Mouse (Mus musculus) spleen, adult 2 months (tissue): ENCODE results near the gene Lrch3. TPM values are rescaled to one million over a fixed set of nuclear protein-coding genes. Genes with fewer than 3 reads are reported as not detected.

ENCODE experiments used
- DNase-seq, 2 experiments: peaks; one replicate each; pipeline versions ENCODE4 v3.0.0 to v3.0.0-alpha.2; 2012 to 2021; ENCODE audit warnings: low spot score in 2 of 2, low read depth in 1 of 2
- H3K27ac ChIP-seq: fragments of 200-500 bp; 2 replicates; pipeline ENCODE4 v1.5.1; 2012; ENCODE audit warnings: low read length, inconsistent platforms; ENCODE audit not compliant: insufficient read depth
- H3K27me3 ChIP-seq: fragments of 200-500 bp; 2 replicates; pipeline ENCODE4 v1.6.1; 2012; ENCODE audit warnings: mild to moderate bottlenecking, moderate library complexity, low read length, inconsistent platforms; ENCODE audit not compliant: control insufficient read depth, insufficient read depth
- H3K36me3 ChIP-seq: fragments of 200-500 bp; 2 replicates; pipeline ENCODE4 v1.6.1; 2012; ENCODE audit warnings: mild to moderate bottlenecking, low read length, inconsistent platforms; ENCODE audit not compliant: control insufficient read depth, insufficient read depth
- H3K4me1 ChIP-seq: fragments of 200-500 bp; 2 replicates; pipeline ENCODE4 v1.6.1; 2011; ENCODE audit warnings: inconsistent platforms; ENCODE audit not compliant: control insufficient read depth, insufficient read depth, insufficient read length
- H3K4me3 ChIP-seq: fragments of 200-500 bp; 2 replicates; pipeline ENCODE4 v1.5.1; 2011; ENCODE audit warnings: mild to moderate bottlenecking, inconsistent platforms; ENCODE audit not compliant: insufficient read depth, insufficient read length; ENCODE audit errors: extremely low read depth
- CTCF ChIP-seq: fragments of 200-500 bp; IDR thresholded peaks from 2 replicates; pipeline ENCODE4 v1.5.1; 2011; ENCODE audit warnings: mild to moderate bottlenecking, inconsistent platforms; ENCODE audit not compliant: insufficient read depth, insufficient read length, insufficient replicate concordance; ENCODE audit errors: extremely low read depth
- POLR2A ChIP-seq: fragments of 200-500 bp; IDR thresholded peaks from 2 replicates; pipeline ENCODE4 v1.6.1; 2011; ENCODE audit warnings: low read depth, low read length, inconsistent platforms
- WGBS: fragments of 180-500 bp; shearing (Covaris S2); methylation state at CpG from one replicate; pipeline ENCODE4 v1.1.7; 2018; 5-methylcytosine and 5-hydroxymethylcytosine counted together
- polyA plus RNA-seq: library from polyadenylated mRNA; depleted of rRNA; stranded (reverse); fragments of >200 nt; gene quantifications from 2 replicates; pipeline ENCODE4 v1.2.3, GENCODE M21; 2012

The Lrch3 gene
- polyA plus RNA-seq, 1 experiment, result 16.9 TPM

DNA sequence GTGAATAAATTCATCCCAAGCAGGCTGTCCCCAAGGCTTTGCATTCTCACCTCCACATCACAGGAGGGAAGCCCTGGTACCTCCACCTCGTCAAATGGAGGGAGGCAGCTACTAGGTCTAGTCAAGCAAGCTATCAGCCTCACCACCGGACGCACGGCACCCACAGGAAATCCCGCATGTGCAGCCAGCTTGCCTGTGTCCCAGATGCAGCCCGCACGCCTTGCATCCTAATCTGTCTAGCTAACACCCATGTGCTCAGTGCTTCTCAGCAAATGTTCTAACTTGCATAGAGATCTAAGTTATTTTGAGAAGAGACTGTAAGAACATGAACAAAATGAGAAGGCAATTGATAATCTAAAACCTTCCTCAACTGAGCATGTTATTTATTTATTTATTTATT lies 112.5 kb downstream of the Lrch3 start:
- Histone ChIP-seq H3K27ac (no peak overlapping the region), H3K36me3 (no peaks in the 10 kb centered on the region), H3K4me1 (no peaks in the 10 kb centered on the region), H3K27me3 (no peaks in the 10 kb centered on the region), H3K4me3 (no peak overlapping the region)
- no peak for DNase-seq
- 49% methylated on average over 7 of the region's 7 CpGs for WGBS
- TF ChIP-seq CTCF (no peak), POLR2A (no peak)

- H3K36me3 ChIP-seq, result no peaks in the 10 kb centered on the region
- TF ChIP-seq POLR2A, result no peak
- no peak for TF ChIP-seq CTCF
- DNase-seq, result no peak
- 96% methylated on average over 4 of the region's 4 CpGs for WGBS
- no peaks in the 10 kb centered on the region for H3K4me1 ChIP-seq
- H3K27ac ChIP-seq, result no peak overlapping the region
- H3K4me3 ChIP-seq, result no peak overlapping the region
- no peaks in the 10 kb centered on the region for H3K27me3 ChIP-seq
These were observed 122.1 kb downstream of the Lrch3 start for GRCm38 (mm10) chr16:33036006-33036405.

DNA sequence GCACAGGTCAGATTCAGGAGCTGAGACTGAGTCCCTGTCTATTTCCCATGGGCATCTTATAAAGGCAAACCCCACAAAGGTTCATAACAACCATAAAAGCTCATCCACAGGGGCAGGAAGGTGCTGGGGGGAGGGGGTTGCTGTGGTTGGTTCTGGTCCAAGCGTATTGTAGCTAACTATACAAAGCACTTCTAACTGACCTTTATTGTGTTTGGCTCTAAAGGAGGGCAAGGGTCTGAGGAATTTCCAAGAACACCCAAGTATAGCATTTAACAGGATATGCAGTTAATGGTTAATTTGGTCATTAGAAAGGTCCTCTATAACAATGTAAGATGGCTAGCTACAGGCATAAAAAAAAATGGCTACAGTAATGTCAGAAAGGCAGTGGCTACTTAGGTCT lies 128.8 kb downstream of the Lrch3 start:
- H3K36me3 ChIP-seq, result no peaks in the 10 kb centered on the region
- no peak overlapping the region for H3K4me3 ChIP-seq
- H3K4me1 ChIP-seq, result no peaks in the 10 kb centered on the region; the same call in 1 of the 2 replicates
- H3K27ac ChIP-seq, result no peak overlapping the region
- WGBS, result 100% methylated on average over 1 of the region's 1 CpGs
- H3K27me3 ChIP-seq, result no peaks in the 10 kb centered on the region
- no peak for TF ChIP-seq POLR2A
- no peak for DNase-seq

- TF ChIP-seq CTCF (no peak), POLR2A (no peak)
- H3K4me3 ChIP-seq, result no peak overlapping the region
- no peak overlapping the region for H3K27ac ChIP-seq
- H3K4me1 ChIP-seq, result no peaks in the 10 kb centered on the region; the same call in 1 of the 2 replicates
- no peaks in the 10 kb centered on the region for H3K36me3 ChIP-seq
- no peaks in the 10 kb centered on the region for H3K27me3 ChIP-seq
- WGBS, result 23% methylated on average over 2 of the region's 2 CpGs
- no peak for DNase-seq
These were observed 129.4 kb downstream of the Lrch3 start for GRCm38 (mm10) chr16:33043268-33043667.

DNA sequence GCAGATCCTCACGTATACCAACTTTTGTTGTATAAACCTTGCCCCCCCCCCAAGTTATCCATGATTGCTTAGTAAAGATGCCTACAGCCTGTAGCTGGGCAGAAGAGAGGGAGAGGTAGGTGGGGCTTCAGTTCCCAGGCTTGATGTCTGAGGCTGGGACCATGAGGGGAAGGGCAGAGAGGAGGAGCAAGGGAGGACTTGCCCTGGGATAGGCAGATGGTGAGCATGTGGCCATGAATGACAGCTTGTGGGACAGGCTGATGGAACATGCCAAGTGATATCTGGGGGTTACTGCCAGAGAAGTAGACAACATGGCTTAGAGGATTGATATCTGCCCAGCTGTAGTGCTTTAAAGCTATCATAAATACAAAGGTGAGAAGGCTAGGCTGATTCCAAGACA lies 134.1 kb downstream of the Lrch3 start:
- Histone ChIP-seq H3K36me3 (no peaks in the 10 kb centered on the region), H3K27me3 (no peaks in the 10 kb centered on the region), H3K4me3 (no peak overlapping the region), H3K27ac (no peak overlapping the region), H3K4me1 (no peaks in the 10 kb centered on the region; the same call in 1 of the 2 replicates)
- no peak for DNase-seq
- 88% methylated on average over 1 of the region's 1 CpGs for WGBS
- TF ChIP-seq POLR2A (no peak), CTCF (no peak)

DNA sequence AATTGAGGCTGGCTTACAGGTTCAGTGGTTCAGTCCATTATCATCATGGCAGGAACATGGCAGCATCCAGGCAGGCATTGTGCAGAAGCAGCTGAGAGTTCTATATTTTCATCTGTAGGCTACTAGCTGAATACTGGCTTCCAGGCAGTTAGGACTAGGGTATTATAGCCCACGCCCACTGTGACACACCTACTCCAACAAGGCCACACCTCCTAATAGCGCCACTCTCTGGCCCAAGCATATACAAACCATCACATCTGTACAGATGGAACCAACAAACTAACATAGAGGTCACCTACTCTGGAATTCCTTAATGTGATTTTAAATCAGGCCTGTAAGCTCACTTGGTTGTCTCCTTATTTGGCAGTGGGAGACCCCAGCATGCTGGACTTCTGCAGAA lies 134.8 kb downstream of the Lrch3 start:
- no peaks in the 10 kb centered on the region for H3K4me1 ChIP-seq
- no peak for DNase-seq
- H3K4me3 ChIP-seq, result no peak overlapping the region
- H3K36me3 ChIP-seq, result no peaks in the 10 kb centered on the region
- TF ChIP-seq CTCF, result no peak
- TF ChIP-seq POLR2A, result no peak
- no peaks in the 10 kb centered on the region for H3K27me3 ChIP-seq
- WGBS, result 81% methylated on average over 2 of the region's 2 CpGs
- H3K27ac ChIP-seq, result no peak overlapping the region

DNA sequence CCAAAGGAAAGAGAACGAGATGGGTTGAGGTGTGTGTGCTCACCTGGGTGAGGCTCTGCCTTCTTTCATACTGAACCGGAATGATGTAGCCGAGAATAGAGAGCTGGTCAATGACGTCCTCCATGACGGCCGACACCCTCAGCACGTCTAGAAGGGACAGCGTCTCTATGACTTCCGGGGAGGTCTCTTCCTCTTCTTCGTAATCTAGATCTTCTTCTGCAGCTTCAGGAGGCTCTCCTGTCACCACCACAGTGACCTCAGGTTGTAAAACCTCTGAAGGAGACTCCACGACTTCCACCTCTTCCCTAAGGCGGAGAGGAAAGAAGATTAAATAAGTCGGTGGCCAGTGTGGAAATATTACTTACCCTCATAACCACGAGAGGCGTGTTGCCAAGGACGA lies 135.9 kb downstream of the Lrch3 start:
- Histone ChIP-seq H3K4me1 (no peaks in the 10 kb centered on the region), H3K27ac (no peak overlapping the region), H3K4me3 (no peak overlapping the region), H3K27me3 (no peaks in the 10 kb centered on the region), H3K36me3 (no peaks in the 10 kb centered on the region)
- DNase-seq, result no peak
- 82% methylated on average over 16 of the region's 16 CpGs for WGBS
- TF ChIP-seq CTCF (no peak), POLR2A (no peak)
